Mouse (Mus musculus) adrenal gland, postnatal 25 days (tissue): ENCODE measurements around the gene Mex3b. TPM values are rescaled to one million over a fixed set of nuclear protein-coding genes. Genes with fewer than 3 reads are reported as not detected.

Experiments
- total RNA-seq: library from RNA; stranded (reverse); gene quantifications from 2 replicates; pipeline ENCODE4 v1.2.3, GENCODE M21; 2021

Mex3b gene
- total RNA-seq, 1 experiment from 2014 or later, result 3.2 TPM

Other genes starting within 250 kb of the Mex3b start
- gene Saxo2, start 218.8 kb upstream of the Mex3b start, total RNA-seq, result 0.81 and 2.6 TPM in 2 replicates
- gene Efl1, start 218.7 kb upstream of the Mex3b start, total RNA-seq, result 17.5 and 22.4 TPM in 2 replicates